Mouse (Mus musculus) cerebellum, adult 8-10 months (tissue): Measurements from ENCODE around the gene Krtap4-8.
"Not testable (repeated sequence)": the region's sequence is repeated elsewhere in the genome, so short reads cannot be mapped to it uniquely, and the experiment has no call there.

ENCODE experiments used
- DNase-seq: peaks from one replicate; pipeline ENCODE4 v3.0.0; 2022

Krtap4-8 gene

DNA sequence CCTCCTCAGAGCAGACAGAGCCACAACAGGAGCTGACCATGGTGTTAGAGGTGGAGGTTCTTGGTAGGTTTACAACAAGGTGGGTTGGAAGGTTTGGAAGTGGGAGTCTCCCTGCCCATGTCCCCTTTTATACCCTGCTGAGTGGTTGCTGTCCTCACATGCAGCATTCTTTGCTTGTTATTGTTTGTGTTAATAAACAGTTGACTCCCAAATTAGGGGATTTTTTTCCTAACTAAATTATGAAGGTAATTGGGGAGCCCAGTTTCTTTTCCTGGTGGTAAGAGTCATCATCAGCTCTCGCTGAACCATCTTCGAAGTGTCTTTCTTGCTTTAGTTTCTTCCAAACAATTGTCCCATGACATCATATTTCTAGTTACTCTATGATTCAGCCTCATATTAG lies at the start of gene Krtap4-8:
TSS of gene Krtap4-8 (minus strand) at position 101 of the 400 bp plus-strand sequence.
- DNase-seq, result no peak

DNA sequence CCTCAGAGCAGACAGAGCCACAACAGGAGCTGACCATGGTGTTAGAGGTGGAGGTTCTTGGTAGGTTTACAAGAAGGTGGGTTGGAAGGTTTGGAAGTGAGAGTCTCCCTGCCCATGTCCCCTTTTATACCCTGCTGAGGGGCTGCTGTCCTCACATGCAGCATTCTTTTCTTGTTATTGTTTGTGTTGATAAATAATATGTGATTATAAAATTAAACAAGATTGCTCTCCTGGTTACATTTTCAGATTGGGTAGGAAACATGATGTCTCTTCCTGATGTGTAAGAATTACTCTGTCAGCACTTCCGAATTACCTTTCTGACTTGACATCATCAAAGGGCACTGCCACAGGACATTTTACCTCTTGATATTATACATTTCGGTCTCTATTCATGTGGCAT lies 35.1 kb upstream of the Krtap4-8 start, which contains the start of gene Gm11564:
TSS of gene Gm11564 (minus strand) at position 101 of the 400 bp plus-strand sequence.
- not testable (repeated sequence) for DNase-seq

DNA sequence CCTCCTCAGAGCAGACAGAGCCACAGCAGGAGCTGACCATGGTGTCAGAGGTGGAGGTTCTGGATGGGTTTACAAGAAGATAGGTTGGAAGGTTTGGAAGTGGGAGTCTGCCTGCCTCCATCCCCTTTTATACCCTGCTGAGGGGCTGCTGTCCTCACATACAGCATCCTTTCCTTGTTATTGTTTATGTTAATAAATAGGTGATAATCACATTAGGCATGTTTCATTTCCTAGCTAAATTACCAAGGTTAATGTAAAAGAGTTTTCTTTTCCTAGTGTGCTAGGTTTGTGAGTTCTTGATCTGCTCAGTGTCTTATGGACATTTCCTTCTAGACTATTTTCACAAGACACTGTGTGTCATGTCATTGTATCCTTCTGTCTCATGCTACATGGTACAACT lies 29.3 kb upstream of the Krtap4-8 start, which contains the start of gene Krtap4-13:
TSS of gene Krtap4-13 (minus strand) at position 101 of the 400 bp plus-strand sequence.
- not testable (repeated sequence) for DNase-seq

DNA sequence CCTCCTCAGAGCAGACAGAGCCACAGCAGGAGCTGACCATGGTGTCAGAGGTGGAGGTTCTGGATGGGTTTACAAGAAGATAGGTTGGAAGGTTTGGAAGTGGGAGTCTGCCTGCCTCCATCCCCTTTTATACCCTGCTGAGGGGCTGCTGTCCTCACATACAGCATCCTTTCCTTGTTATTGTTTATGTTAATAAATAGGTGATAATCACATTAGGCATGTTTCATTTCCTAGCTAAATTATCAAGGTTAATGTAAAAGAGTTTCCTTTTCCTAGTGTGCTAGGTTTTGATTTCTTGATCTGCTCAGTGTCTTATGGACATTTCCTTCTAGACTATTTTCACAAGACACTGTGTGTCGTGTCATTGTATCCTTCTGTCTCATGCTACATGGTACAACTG lies 23.8 kb upstream of the Krtap4-8 start, which contains the start of gene Gm11554:
TSS of gene Gm11554 (minus strand) at position 101 of the 400 bp plus-strand sequence.
- not testable (repeated sequence) for DNase-seq

DNA sequence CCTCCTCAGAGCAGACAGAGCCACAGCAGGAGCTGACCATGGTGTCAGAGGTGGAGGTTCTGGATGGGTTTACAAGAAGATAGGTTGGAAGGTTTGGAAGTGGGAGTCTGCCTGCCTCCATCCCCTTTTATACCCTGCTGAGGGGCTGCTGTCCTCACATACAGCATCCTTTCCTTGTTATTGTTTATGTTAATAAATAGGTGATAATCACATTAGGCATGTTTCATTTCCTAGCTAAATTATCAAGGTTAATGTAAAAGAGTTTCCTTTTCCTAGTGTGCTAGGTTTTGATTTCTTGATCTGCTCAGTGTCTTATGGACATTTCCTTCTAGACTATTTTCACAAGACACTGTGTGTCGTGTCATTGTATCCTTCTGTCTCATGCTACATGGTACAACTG lies 18.3 kb upstream of the Krtap4-8 start, which contains the start of gene Gm11569:
TSS of gene Gm11569 (minus strand) at position 101 of the 400 bp plus-strand sequence.
- DNase-seq, result not testable (repeated sequence)

DNA sequence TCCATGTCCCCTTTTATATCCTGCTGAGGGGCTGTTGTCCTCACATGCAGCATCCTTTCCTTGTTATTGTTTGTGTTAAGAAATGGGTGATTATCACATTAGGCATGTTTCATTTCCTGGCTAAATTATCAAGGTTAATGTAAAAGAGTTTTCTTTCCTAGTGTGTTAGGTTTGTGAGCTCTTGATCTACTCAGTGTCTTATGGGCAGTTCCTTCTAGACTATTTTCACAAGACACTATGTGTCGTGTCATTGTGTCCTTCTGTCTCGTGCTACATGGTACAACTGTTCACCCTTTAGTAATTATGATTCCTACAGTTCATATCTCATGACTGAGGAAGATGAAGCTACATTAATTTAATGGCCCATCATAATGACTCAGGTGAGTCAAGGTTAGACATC lies 12.9 kb upstream of the Krtap4-8 start, which contains the start of gene Gm11596:
TSS of gene Gm11596 (minus strand) at position 101 of the 400 bp plus-strand sequence.
- no peak for DNase-seq

DNA sequence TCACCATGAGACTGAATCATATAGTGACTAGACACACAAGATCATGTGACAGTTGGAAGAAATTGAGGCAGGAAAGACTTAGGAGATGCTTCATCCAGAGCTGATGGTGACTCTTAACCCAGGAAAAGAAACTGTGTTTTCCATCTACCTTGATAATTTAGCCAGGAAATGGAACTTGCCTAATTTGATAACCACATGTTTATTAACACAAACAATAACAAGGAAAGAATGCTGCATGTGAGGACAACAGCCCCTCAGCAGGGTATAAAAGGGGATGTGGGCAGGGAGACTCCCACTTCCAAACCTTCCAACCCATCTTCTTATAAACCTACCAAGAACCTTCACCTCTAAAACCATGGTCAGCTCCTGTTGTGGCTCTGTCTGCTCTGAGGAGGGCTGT lies 4.4 kb upstream of the Krtap4-8 start, which contains the start of gene Krtap4-9:
TSS of gene Krtap4-9 (plus strand) at position 301 of the 400 bp plus-strand sequence.
- not testable (repeated sequence) for DNase-seq

DNA sequence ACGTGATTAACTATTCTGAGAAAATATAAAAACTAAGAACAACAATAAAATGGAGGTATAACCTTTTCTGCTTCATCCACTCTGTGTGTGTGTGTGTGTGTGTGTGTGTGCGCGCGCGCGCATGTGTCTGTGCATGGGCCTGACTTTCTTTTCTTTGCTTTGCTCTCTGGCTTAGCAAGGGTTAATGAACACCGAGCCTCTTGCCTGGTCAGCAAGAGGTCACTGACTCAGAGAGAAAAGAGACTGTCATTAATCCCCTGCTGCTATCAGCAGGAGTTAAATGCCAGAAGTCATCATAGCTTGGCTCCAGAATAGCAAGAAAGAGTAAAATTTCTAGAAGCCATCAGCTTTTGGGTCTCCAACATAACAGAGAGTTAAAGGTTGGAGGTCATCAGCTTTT lies 2.1 kb downstream of the Krtap4-8 start:
- no peak for DNase-seq

DNA sequence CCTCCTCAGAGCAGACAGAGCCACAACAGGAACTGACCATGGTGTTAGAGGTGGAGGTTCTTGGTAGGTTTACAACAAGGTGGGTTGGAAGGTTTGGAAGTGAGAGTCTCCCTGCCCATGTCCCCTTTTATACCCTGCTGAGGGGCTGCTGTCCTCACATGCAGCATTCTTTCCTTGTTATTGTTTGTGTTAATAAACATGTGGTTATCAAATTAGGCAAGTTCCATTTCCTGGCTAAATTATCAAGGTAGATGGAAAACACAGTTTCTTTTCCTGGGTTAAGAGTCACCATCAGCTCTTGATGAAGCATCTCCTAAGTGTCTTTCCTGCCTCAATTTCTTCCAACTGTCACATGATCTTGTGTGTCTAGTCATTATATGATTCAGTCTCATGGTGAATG lies 7.7 kb downstream of the Krtap4-8 start, which contains the start of gene Gm11595:
TSS of gene Gm11595 (minus strand) at position 101 of the 400 bp plus-strand sequence.
- not testable (repeated sequence) for DNase-seq

DNA sequence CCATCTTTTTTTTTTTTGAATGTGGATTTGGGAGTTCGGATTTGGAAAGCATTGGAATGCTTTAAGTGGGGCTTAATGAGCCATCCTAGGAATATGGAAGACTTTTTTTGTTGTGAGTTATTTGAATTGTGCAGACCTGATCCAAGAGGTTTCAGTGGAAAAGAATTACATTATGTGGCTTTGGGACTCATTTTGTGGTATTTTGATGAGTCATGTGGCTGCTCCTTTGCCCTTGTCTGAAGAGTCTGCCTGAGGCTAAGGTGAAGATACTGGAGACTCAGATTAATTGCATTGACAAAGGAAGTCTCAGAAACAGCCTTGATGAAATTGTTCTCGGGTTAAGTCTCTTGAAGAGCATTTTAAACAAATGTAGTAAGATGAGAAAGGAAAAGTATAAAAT lies 12.1 kb downstream of the Krtap4-8 start:
- no peak for DNase-seq

DNA sequence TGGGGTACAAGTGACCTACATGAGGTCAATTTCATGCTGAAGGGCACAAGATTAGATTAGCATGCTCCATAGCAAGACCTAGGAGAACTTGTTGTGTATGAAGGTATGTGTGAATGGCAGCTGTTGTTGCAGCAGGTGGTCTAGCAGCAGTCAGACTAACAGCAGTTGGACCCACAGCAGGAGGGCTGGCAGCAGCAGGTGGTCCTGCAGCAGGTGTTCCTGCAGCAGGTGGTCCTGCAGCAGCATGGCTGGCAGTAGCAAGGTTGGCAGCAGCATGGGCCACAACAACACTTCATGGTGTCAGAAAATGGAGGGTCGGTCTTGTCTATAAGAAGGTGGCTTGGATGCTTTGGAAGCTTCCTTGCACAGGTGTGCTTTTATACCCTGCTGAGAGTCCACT lies 21.6 kb downstream of the Krtap4-8 start:
- no peak for DNase-seq

DNA sequence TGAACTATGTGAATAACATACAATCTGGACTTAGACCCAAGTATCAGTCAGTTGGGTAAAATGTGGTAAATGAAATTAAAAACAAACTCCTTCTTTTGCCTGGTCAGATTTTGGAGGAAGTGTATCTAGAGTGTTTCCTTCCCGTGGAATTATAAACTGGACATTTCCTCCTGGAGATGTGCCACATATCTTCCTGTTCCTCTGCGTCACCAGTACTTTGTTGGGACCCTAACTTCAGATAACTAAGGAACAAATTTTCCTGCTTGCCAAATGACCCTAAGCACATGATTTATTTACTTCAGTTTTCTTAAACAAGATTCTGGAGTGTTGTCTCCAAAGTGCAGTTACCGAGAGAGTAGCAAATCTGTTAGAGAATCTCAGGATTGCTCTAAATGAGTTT lies 36.5 kb downstream of the Krtap4-8 start:
- no peak for DNase-seq

DNA sequence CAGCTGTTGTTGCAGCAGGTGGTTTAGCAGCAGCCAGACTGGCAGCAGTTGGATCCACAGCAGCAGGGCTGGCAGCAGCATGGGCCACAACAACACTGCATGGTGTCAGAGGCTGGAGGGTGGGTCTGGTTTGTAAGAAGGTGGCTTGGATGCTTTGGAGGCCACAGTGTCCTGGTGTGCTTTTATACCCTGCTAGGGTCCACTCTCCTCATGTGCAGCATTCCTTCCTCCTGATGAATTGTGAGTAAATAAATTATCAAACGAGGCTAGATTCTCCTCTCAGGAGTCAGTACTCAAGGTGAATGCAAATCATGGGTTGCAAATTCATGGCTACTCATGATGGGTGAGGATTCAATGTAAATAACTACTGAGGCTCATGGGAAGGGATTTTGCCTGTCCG lies 46.3 kb downstream of the Krtap4-8 start, which contains the start of gene Gm14180:
TSS of gene Gm14180 (minus strand) at position 101 of the 400 bp plus-strand sequence.
- no peak for DNase-seq
